Mouse (Mus musculus): ENCODE measurements around the gene Bod1. TPM values are rescaled to one million over a fixed set of nuclear protein-coding genes. Genes with fewer than 3 reads are reported as not detected.

Bod1 gene
- total RNA-seq, 2 experiments from 2014 or later, result 115 to 121 TPM

DNA sequence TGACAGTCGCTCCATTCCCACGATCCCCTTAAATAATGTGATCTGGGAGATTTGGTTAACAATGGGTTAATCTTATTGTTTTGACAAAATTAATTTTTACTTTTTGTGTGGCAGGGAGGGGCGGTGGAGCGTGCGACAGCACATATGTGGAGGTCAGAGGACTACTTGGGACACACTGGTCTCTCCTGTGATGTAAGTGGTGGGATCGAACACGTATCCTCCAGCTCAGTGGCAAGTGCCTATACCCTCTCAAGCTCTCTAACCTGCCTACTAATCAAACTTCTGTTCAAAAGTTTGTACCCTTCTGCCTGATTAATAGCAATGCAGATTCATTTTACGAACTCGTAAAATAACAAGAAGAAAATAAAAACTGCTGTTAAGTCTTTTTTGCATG lies 482 bp upstream of the Bod1 start:
- no peak for DNase-seq (ENCODE audit: low spot score)
- intact Hi-C loops (cut with DNase I), result no loop called here

DNA sequence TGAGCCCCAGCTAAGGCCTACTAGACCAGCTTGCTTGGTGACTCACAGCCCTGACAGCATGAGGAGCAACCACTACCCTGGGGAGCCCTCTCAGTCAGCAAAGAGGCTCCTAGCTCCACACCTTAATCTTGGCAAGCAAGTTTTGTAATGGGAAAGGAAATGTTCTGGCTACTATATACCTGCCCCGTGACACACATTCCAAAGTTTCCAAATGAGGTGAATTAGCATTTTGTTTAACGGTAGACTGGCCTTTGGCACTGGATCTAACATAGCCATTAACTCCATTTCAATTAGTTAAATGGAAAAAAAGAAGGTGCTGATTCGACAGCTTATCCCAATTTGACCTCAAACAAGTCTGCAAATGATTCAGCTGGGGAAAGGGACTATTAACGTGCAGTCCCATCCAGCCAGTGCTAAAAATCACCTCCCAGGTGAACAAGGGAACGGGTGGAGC lies 1.2 kb downstream of the Bod1 start:
- intact Hi-C loops (cut with DNase I), result no loop called here
- no peak for DNase-seq (ENCODE audit: low spot score)

DNA sequence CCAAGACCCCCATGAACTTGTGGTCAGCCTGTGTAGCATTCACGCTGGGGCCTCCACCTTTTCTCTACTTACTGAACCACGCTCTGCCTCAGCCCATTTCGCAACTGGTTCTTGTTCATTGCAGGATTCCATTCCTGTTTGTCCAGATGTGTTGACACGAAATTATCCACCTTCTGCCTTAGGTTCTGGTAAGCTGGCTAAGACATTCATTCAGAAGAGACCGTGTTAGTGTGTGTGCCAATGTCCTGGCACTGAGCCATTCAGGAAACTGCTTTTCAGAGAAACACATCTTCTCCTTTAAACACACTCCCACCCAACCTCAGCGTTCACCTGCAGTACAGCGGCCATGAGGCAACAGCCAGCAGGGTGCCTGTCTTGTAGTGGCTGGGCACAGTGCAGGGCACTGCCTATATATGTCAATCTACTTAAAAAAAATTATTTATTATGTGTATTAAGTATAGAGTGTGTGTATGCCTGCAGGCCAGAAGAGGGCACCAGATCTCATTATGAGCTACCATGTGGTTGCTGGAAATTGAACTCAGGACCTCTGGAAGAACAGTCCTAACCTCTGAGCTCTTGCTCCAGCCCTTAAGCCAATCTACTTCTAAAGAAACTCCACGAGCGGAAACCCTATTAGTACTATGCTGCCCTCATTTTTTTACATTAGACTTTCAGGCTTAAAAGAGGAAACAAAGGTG lies 2.4 kb downstream of the Bod1 start:
- intact Hi-C loops (cut with DNase I), result no loop called here
- no peak for DNase-seq (ENCODE audit: low spot score)

DNA sequence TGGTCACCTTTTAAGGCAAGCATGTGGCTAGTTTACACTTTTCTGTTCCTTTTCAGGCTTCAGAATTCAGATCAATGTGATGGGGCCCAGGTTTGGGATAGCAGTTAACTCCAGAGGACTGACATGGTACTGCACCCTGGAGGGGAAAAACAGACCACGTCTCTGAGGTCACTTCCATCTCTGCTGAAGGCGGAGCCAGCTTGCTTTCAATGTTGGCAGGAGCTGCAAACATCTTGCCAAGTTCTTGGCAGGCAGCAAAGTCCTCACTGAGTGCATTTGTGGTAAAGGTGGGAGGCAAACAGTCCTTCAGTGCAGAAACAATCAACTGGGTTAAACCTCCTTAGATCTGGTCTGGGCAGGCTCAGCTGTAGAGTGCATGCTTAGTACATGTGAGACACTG lies 7.5 kb downstream of the Bod1 start:
- no peak for DNase-seq (ENCODE audit: low spot score)
- intact Hi-C loops (cut with DNase I), result no loop called here

DNA sequence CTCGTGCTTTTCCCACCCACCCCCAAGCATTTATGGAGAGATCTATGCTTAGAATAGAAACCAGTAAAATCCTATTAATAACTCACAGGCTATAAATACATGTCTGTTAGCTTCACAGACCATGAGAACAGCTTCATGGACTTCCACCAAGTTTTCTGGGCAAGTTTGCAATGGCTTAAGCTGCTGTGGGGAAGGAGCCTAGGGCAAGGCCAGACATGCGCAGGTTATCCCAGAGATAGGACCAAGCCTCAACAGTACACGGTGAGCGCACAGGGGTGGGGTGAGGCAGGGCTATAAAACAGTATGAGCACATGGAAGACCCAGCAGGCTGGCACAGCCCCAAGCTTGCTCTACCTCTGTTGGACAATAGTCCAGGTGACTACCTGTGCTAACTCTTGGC lies 8.2 kb downstream of the Bod1 start:
- peak; percentile 17 for DNase-seq (ENCODE audit: low spot score)
- intact Hi-C loops (cut with DNase I), result no loop called here

DNA sequence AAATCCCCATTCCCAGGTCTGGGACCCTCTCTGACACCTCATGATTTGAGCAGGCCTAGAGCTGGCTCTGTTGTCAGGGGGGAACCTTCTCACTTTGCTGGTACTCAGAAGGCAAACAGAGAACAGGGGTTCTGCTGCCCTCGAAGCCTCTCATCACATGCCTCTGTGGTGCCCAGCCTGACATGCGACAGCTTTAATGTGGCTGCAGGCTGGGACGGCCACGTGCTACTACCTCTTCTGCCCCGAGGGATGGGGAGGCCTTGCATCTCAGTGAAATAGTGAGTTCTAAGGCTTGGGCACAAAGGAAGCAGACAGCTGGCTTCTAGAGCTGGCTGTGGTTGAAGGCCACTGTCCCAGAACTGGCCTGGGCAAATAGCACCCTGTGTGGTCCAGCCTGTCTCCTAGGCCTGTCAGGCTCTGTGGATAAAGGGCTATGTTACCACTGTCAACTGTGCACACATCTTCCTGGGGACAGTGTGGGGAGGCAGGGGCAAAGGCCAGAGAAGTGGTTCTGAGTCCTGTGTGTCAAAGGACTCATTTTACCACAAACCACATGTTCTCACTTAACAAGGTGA lies 8.7 kb downstream of the Bod1 start:
- no peak for DNase-seq (ENCODE audit: low spot score)
- intact Hi-C loops (cut with DNase I), result no loop called here

DNA sequence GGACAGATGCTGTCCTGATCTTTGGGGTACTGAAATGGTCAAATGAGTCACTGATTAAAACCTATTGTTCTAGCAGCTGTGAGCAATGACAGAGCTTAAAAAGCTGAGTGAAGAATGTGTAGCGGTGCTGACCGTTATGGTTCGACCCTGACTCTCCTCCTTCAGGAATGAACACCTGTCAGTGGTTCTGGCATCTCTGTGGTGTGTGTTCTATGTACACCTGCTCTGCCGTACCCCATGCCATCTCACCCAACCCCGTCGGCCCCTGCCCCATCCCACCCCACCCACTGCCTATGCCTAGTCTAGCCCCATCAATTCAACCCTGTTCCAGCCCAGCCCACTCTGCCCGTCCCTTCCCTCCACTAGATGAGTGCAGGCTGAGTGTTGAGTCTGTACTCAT lies 9.5 kb downstream of the Bod1 start:
- intact Hi-C loops (cut with DNase I), result no loop called here
- DNase-seq (ENCODE audit: low spot score), result no peak

DNA sequence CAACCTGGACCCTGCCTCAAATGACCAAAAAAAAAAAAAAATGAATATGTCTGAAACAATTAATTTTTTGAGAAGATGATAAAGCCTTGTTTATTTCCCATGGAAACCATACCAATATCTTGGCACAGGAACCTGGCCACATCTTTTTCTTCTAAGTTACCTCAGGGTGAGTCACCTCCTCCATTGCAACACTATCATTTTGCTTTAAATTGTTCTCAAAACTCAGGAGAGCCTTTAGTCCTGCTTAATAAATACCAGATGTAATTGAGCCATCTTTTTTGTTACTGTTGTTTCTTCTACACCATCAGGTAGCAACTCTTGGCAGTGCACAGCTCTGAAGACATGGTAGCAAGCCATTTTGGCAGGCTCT lies 13.9 kb downstream of the Bod1 start:
- intact Hi-C loops (cut with DNase I), result no loop called here
- no peak for DNase-seq (ENCODE audit: low spot score)

DNA sequence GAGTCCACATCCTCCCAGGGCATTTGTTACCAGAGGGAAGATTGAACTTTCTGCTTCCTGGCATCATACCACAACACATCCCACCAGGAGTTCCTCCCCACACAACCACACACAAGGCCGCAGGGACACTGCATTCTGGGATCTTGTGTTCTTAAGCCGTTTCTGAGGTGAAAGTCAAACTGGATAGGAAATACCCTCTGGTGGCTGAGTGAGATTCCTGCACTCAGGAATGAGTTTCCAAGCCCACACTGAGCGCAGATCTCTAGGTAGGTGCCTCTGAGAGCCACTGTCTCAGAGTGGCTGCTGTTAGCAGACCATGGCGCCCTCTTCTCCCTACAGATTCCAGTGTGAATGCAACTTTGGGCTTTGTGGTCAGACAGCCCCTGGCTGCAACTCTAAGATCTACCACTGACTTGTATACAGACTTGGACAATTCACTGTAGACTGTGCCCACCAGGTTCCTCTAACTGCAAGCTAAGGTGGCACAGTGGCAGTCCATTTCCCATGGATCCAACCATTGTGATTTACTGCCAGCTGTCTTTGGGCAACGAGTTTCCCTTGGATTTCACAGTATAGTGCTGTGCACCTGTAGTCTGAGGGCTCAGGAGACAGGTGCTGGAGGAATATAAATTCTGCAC lies 14.4 kb downstream of the Bod1 start:
- intact Hi-C loops (cut with DNase I), result no loop called here
- DNase-seq (ENCODE audit: low spot score), result no peak

DNA sequence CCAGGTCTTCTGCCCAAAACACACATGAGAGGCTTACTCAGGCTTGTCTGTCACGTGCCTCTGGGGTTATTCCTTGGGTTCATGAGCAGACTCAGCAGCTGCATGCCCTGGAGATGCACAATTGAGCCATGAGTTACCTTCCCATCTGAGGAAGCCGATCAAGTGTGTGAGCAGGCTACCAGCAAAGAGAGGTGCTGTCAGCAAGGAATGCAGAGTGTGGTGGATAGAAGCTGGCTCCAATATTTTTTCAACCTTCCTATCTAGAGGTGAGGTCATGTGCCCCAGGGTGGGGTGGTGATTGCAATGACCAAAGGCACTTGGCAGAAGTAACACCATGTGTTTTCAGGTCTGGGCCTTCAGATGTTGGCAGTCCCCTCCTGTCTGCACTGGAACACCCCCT lies 22.2 kb downstream of the Bod1 start:
- intact Hi-C loops (cut with DNase I), result no loop called here
- DNase-seq (ENCODE audit: low spot score), result no peak

DNA sequence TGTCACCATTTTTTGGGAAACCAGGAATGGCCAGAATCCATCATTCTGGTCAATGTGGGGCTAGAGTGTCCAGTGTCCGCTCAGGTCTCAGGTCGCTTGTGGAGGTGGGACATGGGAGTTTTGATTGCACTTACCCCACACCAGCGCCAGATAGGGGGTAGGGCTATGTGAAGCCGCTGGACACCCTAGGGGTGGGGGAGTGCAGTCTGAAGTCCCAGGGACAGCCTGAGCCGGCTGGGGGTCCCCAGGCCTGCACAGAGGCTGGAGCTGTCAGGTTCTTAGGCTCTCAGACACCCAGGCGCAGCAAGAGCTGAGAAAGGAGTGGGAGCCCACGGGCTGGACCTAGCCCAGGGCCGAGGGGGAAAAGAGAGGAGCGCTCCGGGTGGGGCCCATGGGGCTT lies 24.4 kb downstream of the Bod1 start:
- DNase-seq (ENCODE audit: low spot score), result no peak

DNA sequence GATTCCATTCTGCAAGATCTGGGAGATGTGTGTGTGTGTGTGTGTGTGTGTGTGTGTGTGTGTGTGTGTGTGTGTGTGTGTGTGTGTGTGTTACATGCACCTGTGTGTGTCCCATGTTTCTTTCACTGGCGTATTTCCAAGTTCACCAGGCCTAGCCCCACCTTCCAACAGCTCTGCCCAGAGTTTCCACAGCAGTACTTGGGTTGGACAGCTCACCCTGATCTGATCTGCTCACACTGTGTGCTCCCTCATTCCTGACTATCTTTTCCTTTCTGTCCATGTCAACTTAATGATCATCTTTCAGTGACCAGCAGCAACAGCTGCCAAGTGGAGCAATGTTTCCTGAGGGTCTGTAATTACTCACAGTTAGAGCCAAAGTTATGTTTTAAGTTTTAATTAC lies 25.1 kb downstream of the Bod1 start:
- no peak for DNase-seq (ENCODE audit: low spot score)
- intact Hi-C loops (cut with DNase I), result no loop called here

More for the DNA sequence above, 24.4 kb downstream of the Bod1 start:
- intact Hi-C loops (cut with DNase I), result no loop called here

DNA sequence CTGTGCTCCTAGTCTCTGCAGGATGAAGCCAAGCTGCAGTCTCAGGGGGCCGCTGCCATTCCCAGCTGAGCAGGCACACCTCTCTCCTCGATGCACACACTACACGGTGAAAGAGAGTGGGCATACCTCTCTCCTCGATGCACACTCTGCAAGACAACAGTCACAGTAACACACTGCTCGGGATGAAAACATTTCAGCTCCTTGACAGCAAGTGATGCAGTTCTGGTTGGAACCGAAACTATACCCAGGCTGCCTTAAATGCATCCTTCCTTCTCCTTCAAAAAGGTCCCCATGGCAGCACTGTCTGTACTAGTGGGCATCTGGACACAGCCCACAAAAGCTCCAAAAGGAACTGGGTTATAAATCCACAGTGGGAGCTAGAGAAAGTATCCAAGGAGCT lies 28.6 kb downstream of the Bod1 start:
- no peak for DNase-seq (ENCODE audit: low spot score)
- intact Hi-C loops (cut with DNase I), result no loop called here

DNA sequence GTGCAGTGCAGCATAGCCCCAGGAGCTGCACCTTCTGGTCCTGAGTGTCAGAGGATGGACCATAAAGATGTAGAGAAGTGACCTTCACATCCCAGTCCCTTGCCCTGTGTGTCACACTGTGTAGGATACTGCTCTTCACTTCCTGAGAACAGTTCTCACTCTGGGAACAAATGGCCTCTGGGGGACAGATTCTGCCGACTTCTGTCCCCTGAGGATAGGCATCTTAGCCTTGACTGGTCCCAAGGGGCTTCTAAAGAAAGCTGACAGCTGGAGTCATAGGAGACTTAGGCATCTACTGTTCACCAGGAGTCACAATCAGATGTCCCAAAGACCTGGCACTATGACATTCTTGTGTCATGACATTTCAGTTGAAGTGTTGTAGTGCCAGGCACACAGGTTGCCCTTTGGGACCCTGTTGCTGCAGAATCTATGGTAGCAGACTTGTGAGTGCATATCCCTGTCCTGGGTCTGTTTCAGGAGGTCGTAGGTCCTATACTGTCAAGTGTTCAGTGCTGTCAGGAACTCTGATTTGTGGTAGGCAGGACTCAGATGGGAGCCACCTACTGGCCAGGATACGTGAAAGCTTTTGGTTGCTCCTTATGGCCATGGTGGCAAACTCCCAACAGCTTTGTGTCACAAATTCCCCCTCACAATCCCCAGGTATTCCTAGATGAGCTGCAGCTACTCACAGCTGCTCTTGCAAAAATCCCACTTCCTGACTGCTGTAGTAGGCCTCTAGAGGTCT lies 30.4 kb downstream of the Bod1 start:
- intact Hi-C loops (cut with DNase I), result no loop called here
- no peak for DNase-seq (ENCODE audit: low spot score)

DNA sequence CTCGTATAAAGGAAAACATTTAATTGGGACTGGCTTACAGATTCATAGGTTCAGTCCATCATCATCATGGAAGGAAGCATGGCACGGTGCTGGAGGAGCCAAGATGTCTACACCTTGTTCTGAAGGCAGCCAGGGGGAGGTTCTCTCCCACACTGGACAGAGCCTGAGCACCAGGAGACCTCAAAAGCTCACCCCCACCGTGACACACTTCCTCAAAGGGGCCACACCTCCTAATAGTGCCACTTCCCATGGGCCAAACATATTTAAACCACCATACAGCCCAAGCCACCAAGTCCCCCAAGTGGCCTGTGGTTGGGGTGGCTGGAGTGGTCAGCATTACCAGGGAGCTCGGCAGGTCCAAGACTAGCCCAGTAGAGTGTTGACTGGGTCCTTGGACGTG lies 31.5 kb downstream of the Bod1 start:
- intact Hi-C loops (cut with DNase I), result no loop called here

DNA sequence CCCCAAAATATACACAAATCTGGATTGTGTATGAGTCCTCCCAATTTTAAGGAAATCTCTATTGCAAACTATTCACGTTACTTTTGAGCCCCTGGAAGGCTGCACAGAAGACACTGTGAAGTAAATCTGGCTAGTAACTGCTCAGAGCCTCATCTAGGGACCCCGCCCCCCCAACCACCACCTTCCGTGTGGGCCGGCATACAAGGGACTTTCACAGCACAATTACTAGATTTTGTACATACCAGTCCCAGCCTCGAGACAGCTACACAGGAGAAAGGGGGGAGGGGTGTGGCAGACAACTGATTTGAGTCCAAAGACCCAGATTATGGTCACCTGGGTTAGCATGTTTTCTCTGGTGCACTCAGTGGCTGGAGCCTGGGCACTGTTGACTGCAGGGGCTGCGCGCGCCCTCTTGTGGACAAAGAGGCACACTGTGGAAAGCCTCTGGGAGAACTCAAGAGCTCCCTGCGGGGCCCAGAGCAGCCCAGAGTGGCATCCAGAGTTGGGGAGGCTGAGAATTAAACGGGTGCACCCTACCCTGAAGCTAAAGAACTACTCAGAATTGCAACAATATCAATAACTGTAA lies 33.8 kb downstream of the Bod1 start:
- DNase-seq (ENCODE audit: low spot score), result peak; percentile 29
- intact Hi-C loops (cut with DNase I), result loop anchor here (2.0 kb wide), 1 partner anchor 389 kb away; no protein-coding TSS in a partner anchor

More for the DNA sequence above, 31.5 kb downstream of the Bod1 start:
- DNase-seq (ENCODE audit: low spot score), result no peak

DNA sequence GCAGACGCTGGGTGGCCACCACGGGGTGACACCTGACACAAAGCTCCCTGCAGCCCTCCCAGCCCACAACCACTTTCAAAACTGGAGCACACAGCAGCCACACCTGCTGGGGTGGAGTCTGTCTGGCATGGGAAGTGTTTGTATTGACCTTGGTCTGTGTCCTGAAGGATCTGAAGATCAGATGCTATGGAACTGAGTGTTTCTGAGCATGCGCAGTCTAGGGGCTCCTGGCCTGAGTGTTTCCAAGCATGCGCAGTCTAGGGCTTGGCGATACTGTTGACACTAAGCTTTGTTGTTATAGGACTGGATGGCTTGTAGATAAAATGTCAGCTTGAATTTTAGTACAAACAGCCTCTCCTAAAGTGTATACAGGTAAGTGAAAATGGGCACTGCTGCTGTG lies 43.0 kb downstream of the Bod1 start:
- no peak for DNase-seq (ENCODE audit: low spot score)
- intact Hi-C loops (cut with DNase I), result no loop called here

DNA sequence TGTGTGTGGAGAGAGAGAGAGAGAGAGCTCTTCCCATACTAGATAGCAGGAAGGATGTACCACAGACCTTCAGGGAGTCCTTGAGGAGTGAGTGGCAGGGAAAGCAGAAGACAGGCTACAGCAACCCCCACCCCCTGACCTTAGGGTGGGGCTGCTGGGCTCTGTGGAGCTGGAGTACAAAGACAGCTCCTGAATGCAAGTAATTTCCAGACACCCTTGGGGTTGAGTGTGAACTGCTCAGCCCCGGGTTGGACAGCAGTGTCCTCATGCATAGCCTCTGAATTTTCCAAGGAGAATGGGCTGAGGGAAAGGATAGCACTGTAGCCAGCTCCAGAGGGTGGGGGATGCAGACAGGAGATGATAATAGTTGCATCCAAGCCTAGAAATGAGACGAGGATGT lies 50.9 kb downstream of the Bod1 start:
- intact Hi-C loops (cut with DNase I), result no loop called here
- no peak for DNase-seq (ENCODE audit: low spot score)

DNA sequence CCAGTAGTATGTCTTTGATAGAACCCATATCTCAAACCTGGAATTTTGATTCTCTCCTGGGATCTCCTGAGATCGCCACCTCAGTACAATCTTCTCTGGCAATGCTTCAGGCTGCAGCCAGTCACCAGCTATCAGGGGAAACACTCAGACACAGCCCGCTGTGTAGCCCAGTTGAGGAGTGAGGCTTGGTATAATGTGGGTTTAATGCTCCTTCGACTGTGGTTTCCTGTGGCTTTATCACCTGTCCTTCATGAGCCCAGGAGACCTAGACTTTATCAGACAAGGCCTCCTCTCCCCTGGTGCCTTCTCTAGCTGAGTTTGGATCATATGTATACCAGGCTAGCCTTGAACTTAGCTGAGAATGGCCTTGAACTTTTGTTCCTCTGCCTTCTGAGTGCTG lies 53.9 kb downstream of the Bod1 start:
- intact Hi-C loops (cut with DNase I), result loop anchor here (5.0 kb wide), 3 partner anchors 155 to 370 kb away; no protein-coding TSS in a partner anchor

DNA sequence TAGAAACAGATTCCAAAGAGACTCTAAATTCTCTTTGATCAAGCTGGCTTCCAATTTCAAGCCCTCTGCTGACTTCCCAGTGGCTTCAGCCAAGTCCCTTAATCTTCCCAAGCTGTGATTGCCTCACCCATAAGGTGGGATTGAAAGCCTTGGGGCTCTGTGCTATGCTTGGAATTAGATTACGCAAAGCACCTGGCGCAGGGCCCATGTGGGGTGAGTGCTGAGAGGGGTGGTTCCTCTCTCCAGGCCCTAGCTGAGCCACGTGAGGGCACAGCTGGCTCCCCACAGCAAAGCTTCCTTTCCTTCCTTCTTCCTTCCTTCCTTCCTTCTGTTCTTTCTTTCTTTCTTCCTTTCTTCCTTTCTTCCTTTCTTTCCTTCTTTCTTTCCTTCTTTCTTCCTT lies 54.4 kb downstream of the Bod1 start:
- intact Hi-C loops (cut with DNase I), result loop anchor here (5.0 kb wide), 3 partner anchors 155 to 370 kb away; no protein-coding TSS in a partner anchor

More for the DNA sequence above, 53.9 kb downstream of the Bod1 start:
- no peak for DNase-seq (ENCODE audit: low spot score)

More for the DNA sequence above, 54.4 kb downstream of the Bod1 start:
- peak; percentile 82 for DNase-seq (ENCODE audit: low spot score)
